Mouse (Mus musculus): ENCODE results near the gene Zfp949. TPM values are rescaled to one million over a fixed set of nuclear protein-coding genes. Genes with fewer than 3 reads are reported as not detected.

Gene Zfp949
- polyA plus RNA-seq (2012; rRNA removed), result 9.9 and 10.8 TPM in 2 replicates

DNA sequence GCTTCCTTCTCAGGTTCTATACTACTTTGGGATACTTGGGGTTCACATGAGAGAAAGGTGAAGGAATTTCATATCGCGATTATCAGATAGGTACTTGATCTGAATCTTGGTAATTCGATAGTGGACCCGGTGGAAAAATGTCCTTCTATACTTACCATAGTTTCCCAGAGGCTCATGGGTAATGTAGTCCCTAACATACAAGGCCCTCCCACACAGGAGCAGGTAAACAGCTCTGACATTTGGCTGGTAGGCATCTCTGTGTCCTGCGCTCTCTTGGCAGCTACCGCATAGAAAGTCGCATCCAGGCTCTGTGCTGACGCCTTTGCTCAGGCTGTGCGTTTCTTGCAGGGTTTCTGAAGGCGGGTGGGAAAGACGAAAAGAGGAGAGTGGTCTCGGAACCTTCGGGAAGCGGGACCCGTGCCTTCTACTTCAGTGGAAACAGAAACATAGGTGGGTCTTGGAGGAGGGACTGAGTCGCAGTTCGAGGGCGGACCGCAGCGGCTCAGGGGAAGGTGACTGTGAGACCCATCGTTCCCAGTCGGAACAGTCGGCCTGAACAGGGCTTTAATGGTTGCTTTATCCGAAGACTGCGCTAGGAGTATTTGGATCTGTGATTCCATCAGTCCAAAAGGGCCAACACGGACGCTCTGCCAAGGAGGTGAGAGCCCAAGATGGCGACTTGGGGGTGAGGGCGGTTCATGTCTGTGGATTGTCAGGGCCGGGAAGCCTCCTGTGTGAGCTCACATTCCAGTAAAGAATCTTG lies at the start of gene Zfp949:
Gene Zfp949 (plus strand): TSS at position 170 of the 763 bp plus-strand sequence.

DNA sequence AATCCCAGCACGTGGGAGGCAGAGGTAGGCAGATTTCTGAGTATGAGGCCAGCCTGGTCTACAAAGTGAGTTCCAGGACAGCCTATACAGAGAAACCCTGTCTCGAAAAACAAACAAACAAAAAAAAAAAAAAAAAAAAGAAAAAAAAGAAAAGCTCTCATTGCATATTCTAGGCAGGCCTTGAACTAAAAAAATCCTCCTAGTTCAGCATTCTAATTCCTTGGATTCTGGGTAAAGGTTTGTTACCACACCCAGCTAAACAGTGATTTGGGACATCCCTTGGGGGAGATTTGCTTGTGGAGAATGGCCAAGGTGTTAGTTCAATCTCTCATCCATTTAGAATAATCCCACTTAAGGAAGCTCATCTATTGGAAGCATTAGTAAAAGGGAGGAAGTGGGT lies 32.8 kb downstream of the Zfp949 start, which contains the start of gene Trim43a:
Gene Trim43a (plus strand): TSS at position 301 of the 400 bp plus-strand sequence.

Other genes with a start within 250 kb of the Zfp949 start
- gene Nt5e, start 220.8 kb upstream of the Zfp949 start, polyA plus RNA-seq (2012; rRNA removed), result 0.62 and 1.3 TPM in 2 replicates
- gene Snx14, start 109.1 kb upstream of the Zfp949 start, polyA plus RNA-seq (2012; rRNA removed), result 27.5 and 29.8 TPM in 2 replicates
- 2.1 and 6.3 TPM in 2 replicates for gene Gm20537, start 91.4 kb upstream of the Zfp949 start, polyA plus RNA-seq (2012; rRNA removed)
- 91.8 and 110 TPM in 2 replicates for gene Syncrip, start 65.4 kb upstream of the Zfp949 start, polyA plus RNA-seq (2012; rRNA removed)
- gene Trim43a, start 32.9 kb downstream of the Zfp949 start, polyA plus RNA-seq (2012; rRNA removed), result 0.04 TPM in 1 of 2 replicates, not detected in the other
- gene Mthfsl, start 172.3 kb downstream of the Zfp949 start, polyA plus RNA-seq (2012; rRNA removed), result 13.4 and 21.6 TPM in 2 replicates
- gene Bcl2a1d, start 183.9 kb downstream of the Zfp949 start, polyA plus RNA-seq (2012; rRNA removed), result 0.11 TPM in 1 of 2 replicates, not detected in the other